Mouse (Mus musculus) heart, embryonic 13.5 days (tissue): ENCODE data around the gene H2-Q6. TPM values are rescaled to one million over a fixed set of nuclear protein-coding genes. Genes with fewer than 3 reads are reported as not detected.
"Not testable (repeated sequence)": the region's sequence is repeated elsewhere in the genome, so short reads cannot be mapped to it uniquely, and the experiment has no call there.

Experiments used
- ATAC-seq: fragments of 200-750 bp; cut with Nextera tagmentation; 2 replicates; pipeline ENCODE4 v1.8.0; 2017; ENCODE audit warnings: moderate TSS enrichment; ENCODE audit not compliant: insufficient number of reproducible peaks, low FRiP score, low TSS enrichment; ENCODE audit errors: extremely low read depth
- H3K27ac ChIP-seq: fragments of 300-500 bp; sonication (generic); replicated peaks from 2 replicates; pipeline ENCODE4 v1.5.1; 2015; ENCODE audit warnings: moderate library complexity, mild to moderate bottlenecking, inconsistent platforms
- H3K27me3 ChIP-seq: fragments of 300-500 bp; sonication (generic); replicated peaks from 2 replicates; pipeline ENCODE4 v1.6.1; 2015; ENCODE audit warnings: mild to moderate bottlenecking, inconsistent platforms
- H3K36me3 ChIP-seq: fragments of 300-500 bp; sonication (generic); 2 replicates; pipeline ENCODE4 v1.6.1; 2015; ENCODE audit warnings: mild to moderate bottlenecking, inconsistent platforms
- H3K4me1 ChIP-seq: fragments of 300-500 bp; sonication (generic); 2 replicates; pipeline ENCODE4 v1.6.1; 2015; ENCODE audit warnings: inconsistent platforms
- H3K4me2 ChIP-seq: fragments of 300-500 bp; sonication (generic); 2 replicates; pipeline ENCODE4 v1.6.1; 2015; ENCODE audit warnings: inconsistent platforms, mild to moderate bottlenecking, moderate library complexity
- H3K4me3 ChIP-seq: fragments of 300-500 bp; sonication (generic); 2 replicates; pipeline ENCODE4 v1.5.1; 2015; ENCODE audit warnings: moderate library complexity, mild to moderate bottlenecking, inconsistent platforms
- H3K9ac ChIP-seq: fragments of 300-500 bp; sonication (generic); 2 replicates; pipeline ENCODE4 v1.6.1; 2015; ENCODE audit warnings: inconsistent platforms, mild to moderate bottlenecking, moderate library complexity
- H3K9me3 ChIP-seq: fragments of 300-500 bp; sonication (generic); 2 replicates; pipeline ENCODE4 v1.6.1; 2016; ENCODE audit warnings: inconsistent platforms
- WGBS: fragments of 180-500 bp; shearing (Covaris S2); methylation state at CpG from one replicate; pipeline ENCODE4 v1.1.7; 2015; ENCODE audit warnings: mixed read lengths; 5-methylcytosine and 5-hydroxymethylcytosine counted together
- polyA plus RNA-seq: library from polyadenylated mRNA; unstranded; fragments of >200 nt; fragmentation: Nextera tagmentation; extraction: Ambion mirVana; gene quantifications from 2 replicates; pipeline ENCODE4 v1.2.1, GENCODE M21; 2015

Gene H2-Q6
- 0.23 and 0.61 TPM in 2 replicates for polyA plus RNA-seq

GRCm38 (mm10) chr17:35424624-35425416 is at the start of gene H2-Q6:
Gene H2-Q6, plus strand, starts transcription at chr17:35424850.
- not testable (repeated sequence) for H3K27ac ChIP-seq, ATAC-seq, H3K36me3 ChIP-seq, H3K9me3 ChIP-seq
- 0 out of 2 replicates have a peak within 1 kb of the TSS, but pooled peaks have one; percentile 4 for H3K9ac ChIP-seq
- peak within 1 kb of the TSS; percentile 64 for H3K4me2 ChIP-seq
- peak within 1 kb of the TSS; percentile 42 for H3K4me3 ChIP-seq
- WGBS: 2% methylated on average over 55 of the region's 66 CpGs
- H3K27me3 ChIP-seq: peaks cover 69% of the 10 kb centered on the region
- peaks cover 10% of the 10 kb centered on the region for H3K4me1 ChIP-seq

DNA sequence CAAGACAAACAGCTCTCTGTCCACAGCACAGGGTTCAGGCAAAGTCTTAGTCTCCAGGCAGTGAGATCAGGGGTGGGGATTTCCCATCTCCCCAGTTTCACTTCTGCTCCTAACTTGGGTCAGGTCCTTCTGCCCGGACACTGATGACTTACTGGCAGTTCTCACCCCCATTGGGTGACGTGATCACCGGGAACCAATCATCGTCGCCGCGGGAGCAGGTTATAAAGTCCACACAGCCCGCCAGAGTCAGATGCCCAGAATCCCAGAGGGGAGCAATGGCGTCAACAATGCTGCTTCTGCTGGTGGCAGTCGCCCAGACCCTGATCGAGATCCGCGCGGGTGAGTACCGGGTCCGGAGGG is 45.3 kb upstream of the H2-Q6 start, which contains the start of gene H2-Q4:
H2-Q4 (plus strand) TSS at position 249 of the 360 bp plus-strand sequence.
- H3K9ac ChIP-seq: peak within 1 kb of the TSS; percentile 79
- no peaks in the 10 kb centered on the region; the same call in 1 of the 2 replicates for H3K4me1 ChIP-seq
- H3K9me3 ChIP-seq: peaks cover 8% of the 10 kb centered on the region; the same call in 1 of the 2 replicates
- H3K4me3 ChIP-seq: peak within 1 kb of the TSS; percentile 71
- peaks cover 15% of the 10 kb centered on the region for H3K27me3 ChIP-seq
- H3K4me2 ChIP-seq: peak within 1 kb of the TSS; percentile 96
- H3K36me3 ChIP-seq: no peaks in the 10 kb centered on the region
- no peak within 1 kb of the TSS for H3K27ac ChIP-seq
- under 1% methylated on average over 16 of the region's 16 CpGs for WGBS
- ATAC-seq: peak; percentile 78

DNA sequence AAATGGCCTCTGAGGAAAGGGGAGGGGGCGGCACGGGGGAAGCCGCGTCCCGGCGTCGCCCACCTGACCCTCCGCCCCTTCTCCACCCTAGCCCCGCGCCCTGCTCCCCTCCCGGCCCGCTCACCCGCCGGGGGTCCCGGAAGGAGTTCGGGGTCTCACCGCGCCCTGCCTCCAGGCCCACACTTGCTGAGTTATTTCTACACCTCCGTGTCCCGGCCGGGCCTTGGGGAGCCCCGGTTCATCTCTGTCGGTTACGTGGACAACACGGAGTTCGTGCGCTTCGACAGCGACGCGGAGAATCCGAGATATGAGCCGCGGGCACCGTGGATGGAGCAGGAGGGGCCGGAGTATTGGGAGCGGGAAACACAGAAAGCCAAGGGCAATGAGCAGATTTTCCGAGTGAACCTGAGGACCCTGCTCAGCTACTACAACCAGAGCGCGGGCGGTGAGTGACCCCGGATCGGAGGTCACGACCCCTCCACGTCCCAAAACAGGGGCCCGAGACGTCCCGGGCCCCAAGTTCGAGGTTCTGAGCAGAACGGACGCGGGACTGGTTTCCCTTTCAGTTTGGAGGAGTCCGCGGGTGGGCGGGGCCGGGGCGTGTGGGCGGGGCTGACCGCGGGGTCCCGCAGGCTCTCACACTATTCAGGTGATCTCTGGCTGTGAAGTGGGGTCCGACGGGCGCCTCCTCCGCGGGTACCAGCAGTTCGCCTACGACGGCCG is 44.8 kb upstream of the H2-Q6 start:
- no peaks in the 10 kb centered on the region; the same call in 1 of the 2 replicates for H3K4me1 ChIP-seq
- WGBS: 2% methylated on average over 70 of the region's 70 CpGs
- H3K9me3 ChIP-seq: peaks cover 8% of the 10 kb centered on the region; the same call in 1 of the 2 replicates
- H3K27me3 ChIP-seq: peaks cover 15% of the 10 kb centered on the region
- peak overlapping the region; percentile 71 for H3K4me3 ChIP-seq
- peak overlapping the region; percentile 96 for H3K4me2 ChIP-seq
- ATAC-seq: peak; percentile 35
- no peaks in the 10 kb centered on the region for H3K36me3 ChIP-seq
- no peak overlapping the region for H3K27ac ChIP-seq
- H3K9ac ChIP-seq: peak overlapping the region; percentile 79

DNA sequence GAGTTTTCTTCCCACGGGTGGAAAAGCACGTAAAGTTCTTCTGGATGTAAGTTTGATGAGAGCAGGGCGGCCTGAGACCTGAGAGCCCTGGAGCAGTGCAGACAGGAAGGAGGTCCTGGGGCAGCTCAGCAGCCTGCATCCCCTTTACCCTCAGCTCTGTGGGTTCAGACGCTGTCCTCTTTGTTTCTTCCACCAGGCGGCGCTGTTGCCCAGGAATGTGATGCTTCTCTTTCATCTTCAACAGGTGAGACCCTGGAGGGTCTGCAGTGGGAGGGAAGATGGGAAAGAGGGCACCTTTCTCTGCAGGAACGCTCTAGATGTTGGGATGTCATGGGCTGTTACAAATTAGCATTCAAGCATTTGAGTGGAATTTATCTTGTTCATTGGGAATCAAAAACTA is 34.9 kb upstream of the H2-Q6 start:
- 4% methylated on average over 7 of the region's 7 CpGs for WGBS
- H3K36me3 ChIP-seq, H3K4me1 ChIP-seq, H3K9ac ChIP-seq, H3K27ac ChIP-seq, ATAC-seq, H3K9me3 ChIP-seq, H3K4me3 ChIP-seq, H3K4me2 ChIP-seq: not testable (repeated sequence)
- H3K27me3 ChIP-seq: peaks cover 23% of the 10 kb centered on the region

- not testable (repeated sequence) for H3K4me2 ChIP-seq, H3K4me1 ChIP-seq, H3K27ac ChIP-seq, ATAC-seq, H3K4me3 ChIP-seq, H3K9me3 ChIP-seq, H3K9ac ChIP-seq, H3K36me3 ChIP-seq
- peaks cover 34% of the 10 kb centered on the region for H3K27me3 ChIP-seq
- 44% methylated on average over 2 of the region's 2 CpGs for WGBS
These were observed 32.0 kb upstream of the H2-Q6 start for GRCm38 (mm10) chr17:35392671-35393070.

GRCm38 (mm10) chr17:35393864-35394800 is 30.5 kb upstream of the H2-Q6 start:
- not testable (repeated sequence) for H3K9me3 ChIP-seq, H3K27ac ChIP-seq, H3K4me1 ChIP-seq, H3K36me3 ChIP-seq, ATAC-seq
- Histone ChIP-seq H3K4me2 (peak overlapping the region; percentile 65), H3K27me3 (peaks cover 34% of the 10 kb centered on the region), H3K9ac (0 out of 2 replicates have a peak overlapping the region, but pooled peaks have one; percentile 14), H3K4me3 (peak overlapping the region; percentile 40)
- 3% methylated on average over 52 of the region's 75 CpGs for WGBS

DNA sequence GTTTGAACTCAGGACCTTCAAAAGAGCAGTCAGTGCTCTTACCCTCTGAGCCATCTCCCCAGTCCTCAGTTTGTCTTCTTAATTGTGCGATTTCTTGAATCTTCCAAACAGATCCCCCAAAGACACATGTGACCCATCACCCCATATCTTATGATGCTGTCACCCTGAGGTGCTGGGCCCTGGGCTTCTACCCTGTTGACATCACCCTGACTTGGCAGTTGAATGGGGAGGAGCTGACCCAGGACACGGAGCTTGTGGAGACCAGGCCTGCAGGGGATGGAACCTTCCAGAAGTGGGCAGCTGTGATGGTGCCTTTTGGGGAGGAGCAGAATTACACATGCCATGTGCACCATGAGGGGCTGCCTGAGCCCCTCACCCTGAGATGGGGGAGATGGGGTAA is 27.7 kb upstream of the H2-Q6 start:
- not testable (repeated sequence) for H3K9me3 ChIP-seq, H3K4me2 ChIP-seq, ATAC-seq, H3K4me3 ChIP-seq, H3K36me3 ChIP-seq, H3K9ac ChIP-seq, H3K4me1 ChIP-seq, H3K27ac ChIP-seq
- peaks cover 28% of the 10 kb centered on the region for H3K27me3 ChIP-seq
- WGBS: 66% methylated on average over 2 of the region's 2 CpGs

DNA sequence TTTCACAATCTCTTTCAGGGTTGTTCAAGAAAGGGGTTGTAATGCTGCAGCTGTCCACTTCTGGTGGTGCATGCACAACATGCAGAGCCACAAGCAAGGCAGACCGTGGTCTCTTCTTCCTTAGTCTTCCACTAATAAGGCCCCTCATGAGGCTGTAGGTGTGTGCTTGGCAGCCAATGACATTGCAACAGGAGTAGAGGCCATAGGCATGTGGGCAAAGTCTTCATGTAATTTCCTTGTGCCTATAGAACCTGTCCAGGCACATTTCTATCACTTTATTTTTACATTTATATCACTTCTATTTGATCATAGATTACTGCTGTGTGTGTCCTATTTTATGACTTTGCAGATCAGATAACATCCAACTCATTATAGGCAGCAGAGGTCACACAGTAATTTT is 11.6 kb upstream of the H2-Q6 start:
- no CpG with 5 or more reads among the region's 1 CpGs for WGBS
- H3K4me3 ChIP-seq, H3K9ac ChIP-seq, H3K9me3 ChIP-seq, H3K4me1 ChIP-seq, ATAC-seq, H3K36me3 ChIP-seq, H3K27me3 ChIP-seq, H3K27ac ChIP-seq, H3K4me2 ChIP-seq: not testable (repeated sequence)

GRCm38 (mm10) chr17:35415273-35416129 is 9.1 kb upstream of the H2-Q6 start:
- H3K4me1 ChIP-seq, H3K4me2 ChIP-seq, H3K27ac ChIP-seq, H3K9ac ChIP-seq, H3K4me3 ChIP-seq, H3K36me3 ChIP-seq, H3K9me3 ChIP-seq, ATAC-seq: not testable (repeated sequence)
- peaks cover 22% of the 10 kb centered on the region for H3K27me3 ChIP-seq
- WGBS: 90% methylated on average over 3 of the region's 10 CpGs

DNA sequence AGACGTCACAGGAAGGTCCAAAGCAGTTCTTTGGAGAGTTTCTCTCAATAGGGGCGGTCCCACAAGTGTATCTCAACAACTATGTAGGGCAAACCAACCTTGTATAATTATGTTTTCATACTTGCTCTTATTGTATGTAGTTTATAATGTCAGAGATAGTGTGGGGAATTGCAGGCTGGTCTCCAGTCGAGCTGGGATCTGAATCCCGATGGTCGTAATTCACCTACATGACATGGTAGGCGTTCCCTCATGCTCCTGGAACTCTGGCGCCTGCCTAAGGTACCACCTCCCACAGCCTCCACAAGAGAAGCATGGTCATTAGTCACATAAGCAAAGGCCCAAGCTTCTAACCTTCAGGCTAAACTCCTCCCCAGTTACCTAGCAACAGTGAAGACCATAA is 5.9 kb upstream of the H2-Q6 start:
- Histone ChIP-seq H3K9me3 (0 out of 2 replicates have a peak, but pooled peaks cover 4% of the 10 kb centered on the region), H3K4me1 (no peaks in the 10 kb centered on the region), H3K27me3 (peaks cover 45% of the 10 kb centered on the region), H3K27ac (no peak overlapping the region), H3K4me3 (no peak overlapping the region), H3K36me3 (no peaks in the 10 kb centered on the region), H3K4me2 (no peak overlapping the region), H3K9ac (no peak overlapping the region)
- ATAC-seq: no peak
- WGBS: 68% methylated on average over 7 of the region's 7 CpGs
